Mouse (Mus musculus) c-Kit-positive CD71-positive TER-119-positive erythroid progenitor cells, embryonic 14.5 days (primary cell): ENCODE data around the gene Cdc42se1.

Source experiments
- DNase-seq: peaks from one replicate; pipeline ENCODE4 v3.0.0-alpha.2; 2013; ENCODE audit warnings: low spot score

Cdc42se1 gene

DNA sequence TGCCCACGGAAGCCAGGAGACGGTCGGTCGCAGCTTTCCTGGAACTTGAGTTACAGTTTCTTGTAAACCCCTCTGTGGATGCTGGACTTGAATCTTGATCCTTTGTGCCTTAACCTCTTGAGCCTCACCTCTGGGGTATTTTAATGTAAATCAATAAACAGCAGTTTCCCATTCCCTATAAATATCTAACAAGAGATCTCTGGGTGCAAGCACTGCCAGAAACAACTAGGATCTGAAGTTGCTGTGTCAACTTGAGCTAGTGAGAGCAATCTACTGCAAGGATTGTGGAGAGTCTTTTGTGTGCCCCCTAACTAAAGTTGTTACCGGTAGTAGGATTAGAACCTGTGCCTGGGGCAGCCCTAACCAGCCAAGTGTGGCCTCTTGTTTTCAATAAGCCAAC, 56.9 kb downstream of the Cdc42se1 start:
- DNase-seq = no peak
